Mouse (Mus musculus) gastrocnemius, postnatal 36 days (tissue): ENCODE measurements around the gene Dnah17. TPM values are rescaled to one million over a fixed set of nuclear protein-coding genes. Genes with fewer than 3 reads are reported as not detected.

ENCODE experiments used
- DNase-seq, 2 experiments: peaks; one replicate each; pipeline ENCODE4 v3.0.0; 2022
- intact Hi-C: fragments of 180-260 bp; cut with DNase I; formaldehyde crosslinking; loops from one replicate; pipeline ENCODE4 v1.15.1; 2025
- total RNA-seq, 2 experiments: library from RNA; stranded (reverse); gene quantifications; 2 replicates each; pipeline ENCODE4 v1.2.3; 2021

Dnah17 gene
- total RNA-seq, 2 experiments from 2014 or later: 0.10 to 0.22 TPM

- intact Hi-C loops: no loop called here
- DNase-seq: no peak
These were observed 33.7 kb downstream of the Dnah17 start for GRCm38 (mm10) chr11:118096736-118097135.

DNA sequence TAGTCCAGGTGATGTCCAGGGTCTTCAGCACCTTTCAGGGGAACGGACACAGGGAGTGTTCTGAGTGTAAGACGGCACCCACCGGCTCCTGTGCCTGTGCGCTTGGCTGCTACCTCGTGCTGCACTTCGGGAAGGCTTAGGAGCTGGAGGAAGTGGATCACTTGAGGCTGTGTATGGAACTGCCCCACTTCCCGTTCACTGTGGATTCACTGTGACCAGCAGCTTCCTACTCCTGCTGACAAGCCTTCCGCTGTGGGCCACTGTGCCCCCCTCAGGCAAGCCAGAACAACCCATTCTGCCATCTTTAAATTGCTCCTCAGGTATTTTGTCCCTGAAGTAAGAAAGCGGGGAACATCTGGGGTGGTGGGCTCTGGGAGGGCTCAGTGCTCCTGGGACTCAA lies 35.4 kb downstream of the Dnah17 start:
- no peak for DNase-seq
- intact Hi-C loops: no loop called here

- no peak for DNase-seq
- intact Hi-C loops: no loop called here
These were observed 39.3 kb downstream of the Dnah17 start for GRCm38 (mm10) chr11:118091002-118091670.

DNA sequence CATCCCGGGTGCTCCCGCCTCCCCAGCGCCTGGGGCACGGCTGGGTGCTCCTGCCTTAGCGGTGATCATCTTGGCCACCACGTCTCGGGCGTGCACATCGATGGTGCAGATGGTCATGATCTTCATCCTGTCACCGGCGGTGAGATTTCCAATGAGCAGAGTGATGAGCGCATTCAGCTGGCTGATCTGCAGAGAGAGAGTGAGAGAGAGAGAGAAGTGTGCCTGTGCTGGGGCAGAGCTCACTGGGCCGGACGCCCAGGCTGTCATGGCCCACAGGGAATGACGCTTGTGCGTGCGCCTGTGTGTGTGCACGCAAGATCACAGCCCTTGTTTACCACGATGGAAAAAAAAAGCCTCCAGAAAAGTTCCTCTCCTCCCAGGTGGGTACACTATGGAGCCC lies 41.5 kb downstream of the Dnah17 start:
- DNase-seq: no peak

GRCm38 (mm10) chr11:118085961-118086360 lies 44.5 kb downstream of the Dnah17 start:
- no peak for DNase-seq
- intact Hi-C loops: loop anchor here (10.0 kb wide), 1 partner anchor 289 kb away; no protein-coding TSS in a partner anchor

More for the DNA sequence above, 41.5 kb downstream of the Dnah17 start:
- intact Hi-C loops: loop anchor here (10.0 kb wide), 1 partner anchor 286 kb away; no protein-coding TSS in a partner anchor

DNA sequence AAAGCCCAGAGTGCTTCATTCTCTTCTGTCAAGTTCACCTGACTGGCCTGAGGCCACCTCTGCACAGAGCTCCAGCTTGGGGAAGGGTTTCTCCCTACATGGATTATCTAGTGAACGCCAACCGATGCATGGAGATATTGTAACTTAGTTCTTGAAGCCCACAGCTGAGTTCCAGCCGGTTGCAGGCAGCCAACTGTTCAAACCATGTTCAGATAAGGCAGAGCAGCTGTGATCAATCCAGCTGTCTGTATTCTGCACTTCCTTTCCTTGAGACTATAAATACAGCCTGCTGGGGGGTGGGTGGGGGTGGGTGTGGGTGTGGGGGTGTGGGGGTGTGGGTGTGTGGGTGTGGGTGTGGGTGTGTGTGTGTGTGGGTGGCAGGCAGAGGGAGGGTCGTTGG lies 45.3 kb downstream of the Dnah17 start:
- intact Hi-C loops: loop anchor here (10.0 kb wide), 1 partner anchor 290 kb away; no protein-coding TSS in a partner anchor
- DNase-seq: no peak

DNA sequence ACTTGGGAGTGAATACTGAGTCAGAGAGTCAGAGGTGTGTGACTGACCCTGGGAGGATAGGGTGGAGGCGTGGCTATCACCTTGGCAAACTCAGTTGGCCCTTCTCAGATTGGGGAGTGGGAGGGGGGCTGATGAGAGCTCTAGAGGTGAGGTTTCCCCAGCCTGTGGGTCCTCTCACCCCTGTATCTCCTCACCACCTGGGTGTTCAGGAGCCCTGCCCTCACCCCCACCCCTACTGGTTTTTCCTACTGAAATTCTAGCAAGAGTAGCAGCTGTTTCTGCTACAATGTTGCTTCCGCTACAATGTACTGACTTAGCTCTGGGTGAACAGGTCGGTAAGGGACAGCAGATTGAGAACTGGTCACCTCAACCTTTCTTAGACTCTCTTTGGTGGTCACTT lies 46.2 kb downstream of the Dnah17 start:
- intact Hi-C loops: loop anchor here (5.0 to 10.0 kb wide), 2 partner anchors 188 to 291 kb away; no protein-coding TSS in a partner anchor
- DNase-seq: no peak

DNA sequence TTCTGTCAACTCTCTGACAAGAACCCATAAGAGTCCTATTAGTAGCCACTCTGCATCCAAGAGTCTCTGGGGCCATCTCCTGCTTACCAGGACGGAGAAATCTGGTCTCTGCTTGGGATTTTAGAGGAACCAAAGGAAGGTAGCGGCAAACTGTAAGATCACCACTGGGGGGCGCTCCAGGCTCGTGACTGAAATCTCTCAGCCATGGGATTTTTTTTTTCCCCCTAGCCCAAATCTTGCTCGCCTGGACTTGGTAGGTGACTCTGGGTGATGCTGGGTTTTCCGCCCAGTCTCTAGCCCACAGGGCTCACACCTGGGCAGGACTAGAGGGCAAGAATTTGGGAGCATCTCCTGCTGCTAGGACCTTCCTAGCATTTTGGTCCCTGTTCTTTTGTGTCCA lies 46.6 kb downstream of the Dnah17 start:
- peak; percentile 52 to 53 for DNase-seq
- intact Hi-C loops: loop anchor here (2.0 to 10.0 kb wide), 3 partner anchors 19 to 291 kb away; no protein-coding TSS in a partner anchor

DNA sequence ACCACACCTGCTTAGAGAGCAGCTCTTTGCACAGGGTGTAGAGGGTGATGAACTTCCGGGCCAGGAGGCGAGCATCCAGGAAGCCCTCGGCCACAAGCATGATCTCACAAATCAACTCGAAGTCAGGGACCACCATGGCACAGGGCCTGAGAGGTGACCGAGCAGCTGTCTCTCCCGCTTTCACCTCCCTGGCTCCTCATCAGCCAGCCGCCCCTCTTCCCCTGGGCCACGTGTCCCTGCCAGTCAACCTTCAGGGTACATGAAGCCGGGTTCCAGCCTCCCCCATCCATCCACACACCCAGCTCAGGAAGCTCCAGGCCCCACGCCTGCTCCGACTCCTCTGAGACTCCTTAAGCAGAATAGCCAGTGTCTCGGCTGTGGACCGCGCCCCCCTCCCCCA lies 48.1 kb downstream of the Dnah17 start:
- intact Hi-C loops: loop anchor here (2.0 to 10.0 kb wide), 3 partner anchors 21 to 293 kb away; no protein-coding TSS in a partner anchor
- no peak for DNase-seq

DNA sequence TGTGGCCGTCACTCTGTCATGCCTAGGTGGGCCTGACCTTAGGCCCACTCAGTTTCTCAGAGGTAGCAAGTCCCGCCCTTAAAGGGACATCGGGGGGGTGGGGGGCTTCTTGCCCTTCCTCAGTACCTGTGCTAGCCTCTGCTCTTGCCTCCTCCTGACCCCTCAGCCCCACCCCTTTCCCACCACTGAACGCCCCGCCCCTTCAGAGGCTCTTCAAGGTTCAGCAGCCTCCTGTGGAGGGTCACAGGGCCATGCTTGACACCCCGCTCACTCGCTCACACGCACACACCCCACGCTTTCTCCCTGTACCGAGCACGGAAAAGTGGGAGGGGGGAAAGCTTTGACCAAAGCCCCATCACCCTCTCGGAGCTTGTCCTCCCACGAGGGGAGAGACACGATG lies 50.7 kb downstream of the Dnah17 start:
- intact Hi-C loops: loop anchor here (5.0 to 10.0 kb wide), 2 partner anchors 193 to 295 kb away; no protein-coding TSS in a partner anchor
- DNase-seq: no peak

DNA sequence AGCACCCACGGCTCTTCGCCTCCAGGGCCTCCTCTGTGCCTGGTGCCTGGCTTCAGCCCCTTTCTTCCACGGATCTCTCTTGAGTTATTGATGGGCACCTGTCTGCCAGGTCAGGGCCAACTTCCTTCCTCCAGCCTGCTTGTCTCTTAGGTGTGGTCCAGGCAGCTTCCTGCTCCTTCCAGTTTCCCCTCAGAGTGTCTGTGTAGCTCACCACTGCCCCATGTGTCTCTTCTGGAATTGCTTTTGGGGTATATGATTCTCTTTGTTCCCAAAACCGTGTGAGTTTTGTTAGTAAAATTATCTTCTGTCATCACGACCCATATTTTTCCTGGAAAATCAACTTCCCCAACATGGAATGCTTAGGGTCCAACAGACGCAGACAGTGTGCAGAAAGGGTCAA lies 53.5 kb downstream of the Dnah17 start:
- intact Hi-C loops: no loop called here
- DNase-seq: no peak

DNA sequence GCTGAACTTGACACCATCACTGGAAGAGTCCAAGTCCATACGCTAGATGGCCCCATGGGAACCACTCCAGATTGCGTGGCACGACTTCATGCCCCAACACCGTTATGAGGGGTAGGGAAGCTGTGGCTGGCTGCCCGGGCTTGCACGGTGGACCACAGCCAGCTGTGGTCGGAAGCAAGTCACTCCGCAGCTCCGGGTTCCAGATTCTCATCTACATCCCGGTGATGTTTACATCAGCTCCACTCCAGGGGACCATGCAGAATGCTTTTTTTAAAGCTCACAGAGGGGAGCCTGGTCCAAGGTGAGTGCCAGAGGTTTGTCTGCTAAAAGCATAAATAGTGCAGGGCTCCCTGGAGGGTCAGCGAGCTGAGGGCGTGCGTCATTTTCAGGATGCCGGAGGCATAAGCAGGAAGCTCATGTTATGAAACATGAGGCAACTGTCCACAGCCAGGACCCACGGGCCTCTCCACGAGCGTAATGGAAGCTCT lies 55.4 kb downstream of the Dnah17 start:
- intact Hi-C loops: no loop called here
- peak; percentile 17 to 31 for DNase-seq

GRCm38 (mm10) chr11:118071227-118071912 lies 59.1 kb downstream of the Dnah17 start:
- intact Hi-C loops: no loop called here
- no peak for DNase-seq

DNA sequence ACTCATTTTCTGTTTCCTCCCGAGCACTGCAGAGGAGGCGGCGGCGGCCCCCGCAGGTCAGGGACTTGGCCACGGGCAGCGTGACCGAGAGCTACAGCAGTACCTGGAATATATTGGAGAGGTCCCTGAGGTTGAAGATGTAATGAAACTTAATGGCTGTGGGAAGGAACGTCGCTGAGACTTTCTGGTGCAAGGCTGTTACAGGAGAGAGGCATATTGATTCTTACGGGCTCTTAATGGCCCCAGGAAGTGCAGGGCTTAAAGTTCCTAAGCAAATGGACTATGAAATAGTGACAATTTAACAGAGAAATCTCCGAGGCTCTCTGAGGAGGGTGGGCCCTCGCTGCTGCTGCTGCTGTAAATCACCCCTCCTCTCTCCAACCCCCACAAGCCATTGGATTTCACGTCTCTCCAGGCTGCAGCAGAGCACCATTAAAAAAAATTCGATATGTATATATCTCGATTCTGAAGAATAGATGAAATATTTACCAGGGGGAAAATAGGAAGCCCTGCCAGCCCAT lies 61.6 kb downstream of the Dnah17 start:
- intact Hi-C loops: no loop called here
- no peak for DNase-seq

DNA sequence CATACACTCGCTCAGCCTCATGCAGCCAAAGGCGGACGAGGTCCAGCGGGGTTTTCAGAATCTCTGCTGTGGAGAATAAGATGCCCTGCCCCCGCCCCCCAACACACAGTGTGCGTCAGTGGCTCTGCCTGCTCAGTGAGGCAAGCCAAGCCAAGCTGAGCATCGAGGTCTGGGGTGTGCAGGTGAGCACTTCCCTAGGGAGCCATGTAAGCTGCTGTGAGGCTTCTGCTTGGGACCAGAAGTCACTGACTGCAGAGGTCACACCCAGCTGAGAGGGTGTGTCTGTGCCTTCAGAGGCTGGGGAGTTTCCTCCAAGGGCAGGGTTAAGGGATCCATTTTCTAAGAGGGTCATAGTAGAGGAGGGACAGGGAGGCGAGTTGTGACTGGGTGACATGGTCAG lies 62.8 kb downstream of the Dnah17 start:
- intact Hi-C loops: no loop called here
- no peak for DNase-seq

DNA sequence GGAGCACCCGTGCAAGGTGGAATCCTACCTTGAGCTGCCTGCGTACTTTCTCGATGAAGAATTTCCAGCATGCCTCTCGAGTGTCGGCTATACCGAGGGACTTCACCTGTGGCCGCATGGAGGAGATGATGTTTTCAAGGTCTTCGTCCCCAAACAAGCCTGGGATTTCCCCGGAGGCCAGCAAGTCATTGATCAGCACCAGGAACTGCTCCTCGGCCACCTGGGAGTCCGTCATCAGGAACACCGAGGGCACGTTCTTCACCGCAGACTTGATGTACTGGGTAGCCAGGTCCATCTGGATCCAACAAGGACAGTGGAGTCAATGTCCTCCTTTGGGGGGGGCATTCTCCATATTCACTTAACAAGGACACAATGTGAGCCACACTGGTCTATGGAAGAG lies 70.4 kb downstream of the Dnah17 start:
- intact Hi-C loops: no loop called here
- DNase-seq: no peak

DNA sequence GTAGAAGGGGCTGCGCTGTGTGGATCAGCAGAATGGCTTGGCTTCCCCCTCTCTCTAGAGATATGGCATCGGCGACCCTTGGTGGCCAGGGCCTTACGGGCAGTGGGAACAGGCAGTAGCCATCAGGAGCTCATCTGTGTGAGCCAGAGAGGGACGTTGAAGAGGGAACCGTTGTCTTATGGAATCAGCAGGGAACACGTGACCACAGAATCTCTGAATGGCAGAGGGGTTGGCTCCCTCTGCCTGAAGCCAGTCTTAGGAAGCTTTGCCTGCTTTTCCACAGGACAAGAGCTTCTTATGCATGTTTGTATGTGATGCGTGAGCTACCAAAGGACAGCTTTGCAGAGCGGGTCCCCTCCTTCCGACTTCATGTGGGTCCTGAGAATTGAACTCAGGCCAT lies 71.6 kb downstream of the Dnah17 start:
- no peak for DNase-seq
- intact Hi-C loops: no loop called here

DNA sequence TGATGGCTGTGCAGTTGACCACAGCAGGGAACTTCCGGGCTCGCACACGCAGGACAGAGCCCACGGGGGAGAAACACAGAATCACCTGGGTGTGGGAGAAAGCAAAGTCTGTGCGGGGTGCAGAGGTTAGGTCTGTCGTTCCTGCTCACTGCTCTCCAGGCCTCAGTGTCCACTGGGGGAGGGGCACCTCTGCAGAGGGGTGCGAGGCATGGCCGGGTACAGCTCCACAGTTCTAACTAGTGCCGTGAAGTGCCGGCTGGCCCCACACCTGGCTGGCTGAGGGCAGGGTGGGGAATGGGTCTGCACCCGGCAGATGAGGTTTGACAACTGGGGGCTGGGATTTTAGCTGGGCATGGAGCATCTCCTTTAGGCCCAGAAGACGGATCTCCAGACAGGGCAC lies 72.1 kb downstream of the Dnah17 start:
- intact Hi-C loops: no loop called here

DNA sequence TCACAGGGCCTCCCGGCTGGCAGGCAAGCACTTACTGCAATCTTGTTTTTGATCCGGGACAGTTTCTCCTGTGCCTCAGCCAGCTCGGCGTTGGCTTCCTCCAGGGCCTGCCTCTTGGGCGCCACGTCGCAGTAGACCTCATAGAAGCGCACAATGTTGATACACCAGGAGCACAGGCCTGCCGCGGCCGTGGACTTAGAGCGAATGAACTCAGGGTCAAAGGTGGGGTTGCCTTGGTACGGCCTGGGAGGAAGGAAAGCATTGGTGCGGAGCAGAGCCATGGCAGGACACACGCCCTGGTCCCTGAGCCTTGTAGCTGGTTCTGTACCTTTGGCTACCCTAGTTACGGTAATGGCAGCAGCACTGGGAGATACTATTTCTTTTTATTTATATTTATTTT lies 80.3 kb downstream of the Dnah17 start:
- intact Hi-C loops: no loop called here
- DNase-seq: no peak

More for the DNA sequence above, 72.1 kb downstream of the Dnah17 start:
- no peak for DNase-seq

- intact Hi-C loops: no loop called here
- no peak for DNase-seq
These were observed 80.8 kb downstream of the Dnah17 start for GRCm38 (mm10) chr11:118049641-118050040.

- DNase-seq: peak in 1 of 2 experiments; percentile 20
- intact Hi-C loops: no loop called here
These were observed 87.0 kb downstream of the Dnah17 start for GRCm38 (mm10) chr11:118043293-118043907.
